Mouse (Mus musculus) bone marrow, adult 2 months (tissue): Measurements from ENCODE around the gene Olfr701.

Experiments used
- CTCF ChIP-seq: fragments of 200-500 bp; IDR thresholded peaks from 2 replicates; pipeline ENCODE4 v1.5.1; 2011; ENCODE audit warnings: low read length, control low read depth; ENCODE audit not compliant: control insufficient read depth, insufficient read depth
- POLR2A ChIP-seq: fragments of 200-500 bp; IDR thresholded peaks from 2 replicates; pipeline ENCODE4 v1.6.1; 2011; ENCODE audit warnings: low read depth, mild to moderate bottlenecking, control low read depth, low read length, borderline replicate concordance; ENCODE audit not compliant: control insufficient read depth

GRCm38 (mm10) chr7:106815775-106816174 is 1.8 kb downstream of the Olfr701 start:
- TF ChIP-seq CTCF = no peak
- TF ChIP-seq POLR2A = no peak
